Comparison of ENCODE assay signal across 27 mouse cellular contexts in the genomic region with DNA sequence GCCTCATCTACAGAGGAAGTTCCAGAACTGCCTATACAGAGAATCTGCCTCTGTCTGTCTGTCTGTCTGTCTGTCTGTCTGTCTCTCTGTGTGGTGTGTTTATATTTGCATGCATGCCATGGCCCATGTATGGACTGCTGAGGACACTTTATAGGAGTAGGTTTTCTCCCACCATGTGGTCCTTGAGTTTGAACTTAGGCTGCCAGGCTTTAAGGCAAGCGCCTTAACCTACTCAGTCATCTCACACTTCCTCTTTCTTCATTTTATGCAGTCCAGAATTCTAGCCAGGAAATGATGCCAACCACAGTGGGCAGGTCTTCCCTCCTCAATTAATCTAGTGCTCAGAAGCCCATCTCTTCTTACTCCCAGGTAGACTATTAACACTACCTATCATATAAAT. TPM values are rescaled to one million over a fixed set of nuclear protein-coding genes. Genes with fewer than 3 reads are reported as not detected.
A peak's percentile ranks its signal among the peaks of the same experiment; 100 is the strongest.
DNase-seq lines count a peak whose midpoint lies in the region; ATAC-seq and TF ChIP-seq lines count a peak whose summit lies in the region.
"Had no signal": no experiment of that assay in that cellular context is flagged by ENCODE, and none has a peak within 500 bp of the region (broad histone marks: within the 10 kb centered on the region; RNA-seq: fewer than 3 reads in every experiment).

No protein-coding gene starts in this region.

- peaks cover 9% of the 10 kb centered on the region for H3K79me2 ChIP-seq in CH12.LX (replicated peaks; ENCODE audit: control insufficient read depth, extremely low read depth, insufficient read depth, poor library complexity, severe bottlenecking)

- peaks cover 0 to 11% of the 10 kb centered on the region in 2 experiments for H3K36me3 ChIP-seq in CH12.LX (replicated peaks in 1 of 2; ENCODE audit: control insufficient read depth in 1 of 2, insufficient read depth in 1 of 2, low read length in 1 of 2)
- no peaks in the 10 kb centered on the region for H3K36me3 ChIP-seq in splenic B cell, adult 2 months (ENCODE audit: control insufficient read depth, insufficient read depth, low read length, poor library complexity, severe bottlenecking)
- H3K36me3 ChIP-seq: embryonic facial prominence, embryonic 10.5 days; forebrain, embryonic 10.5 days; hindbrain, embryonic 13.5 days; limb, embryonic 12.5 days; neural tube, embryonic 15.5 days; stomach, embryonic 15.5 days had no signal

- no peak for TF ChIP-seq RAD21 in CH12.LX (IDR thresholded peaks at IDR 0.05; ENCODE audit: low read depth, low read length)

- in situ Hi-C loops in CH12.LX (cut with MboI; ENCODE audit: low pct_ligation_motif_present, low pct_unique_long_range_greater_than_20kb, low sequenced_read_pairs) = no loop called here

- H3K4me1 ChIP-seq in CH12.LX (ENCODE audit: control insufficient read depth in 1 of 2, insufficient read depth in 2 of 2) = peaks cover 8 to 26% of the 10 kb centered on the region in 2 experiments

- no peak overlapping the region for H3K4me3 ChIP-seq in CH12.LX (replicated peaks in 1 of 3; ENCODE audit: low read depth in 2 of 3, low read length in 2 of 3, poor library complexity in 1 of 3)
- H3K4me3 ChIP-seq: embryonic facial prominence, embryonic 10.5 days; forebrain, embryonic 10.5 days; hindbrain, embryonic 13.5 days; limb, embryonic 12.5 days; neural tube, embryonic 15.5 days; stomach, embryonic 15.5 days had no signal

- peak overlapping the region; percentile 2; the same call in 1 of the 2 replicates for H3K27ac ChIP-seq in CH12.LX (ENCODE audit: insufficient read depth, low read depth)
- H3K27ac ChIP-seq: embryonic facial prominence, embryonic 10.5 days; forebrain, embryonic 10.5 days; hindbrain, embryonic 13.5 days; limb, embryonic 12.5 days; neural tube, embryonic 15.5 days; stomach, embryonic 15.5 days had no signal

- ATAC-seq in granulocyte monocyte progenitor cell, adult 5-6 weeks (replicated peaks; ENCODE audit: poor library complexity, severe bottlenecking) = peak; percentile 38
- ATAC-seq: forebrain, postnatal 0 days; Patski had no signal

- peak; percentile 60 for TF ChIP-seq EP300 in CH12.LX (IDR thresholded peaks at IDR 0.05; ENCODE audit: low read length)

- no peaks in the 10 kb centered on the region for H3K27me3 ChIP-seq in CH12.LX (replicated peaks)
- H3K27me3 ChIP-seq in splenic B cell, adult 2 months (ENCODE audit: control insufficient read depth, insufficient read depth, low read length, poor library complexity, severe bottlenecking) = no peaks in the 10 kb centered on the region
- H3K27me3 ChIP-seq: hindbrain, embryonic 13.5 days; limb, embryonic 12.5 days; neural tube, embryonic 15.5 days; Patski; stomach, embryonic 15.5 days had no signal

- DNase-seq in lung, postnatal 36 days = peak; percentile 17
- DNase-seq in lung, postnatal 4 days = no peak
- peak; percentile 69 for DNase-seq in CH12.LX (ENCODE audit: extremely low read depth)
- peak; percentile 64 for DNase-seq in splenic B cell, adult 2 months (ENCODE audit: low read depth, low spot score)
- no peak for DNase-seq in cerebellum, adult 9-11 months
- DNase-seq in cerebellum, adult 8-10 months = no peak
- DNase-seq: cerebellum, adult 11-12 months; cerebellum, postnatal 36 days; forebrain, postnatal 0 days; gastrocnemius, postnatal 25 days; heart, postnatal 36 days; kidney, adult 11 months; kidney, postnatal 10 days; layer of hippocampus, postnatal 36 days; lung, adult 2 months; lung, postnatal 14 days; thymus, postnatal 25 days had no signal

- dilution Hi-C loops in CH12.LX (cut with MboI; ENCODE audit: extremely low pct_ligation_motif_present, extremely low pct_unique_long_range_greater_than_20kb, low sequenced_read_pairs) = no loop called here

- H3K9me3 ChIP-seq in CH12.LX (replicated peaks; ENCODE audit: low read length) = no peaks in the 10 kb centered on the region
- H3K9me3 ChIP-seq: embryonic facial prominence, embryonic 10.5 days; forebrain, embryonic 10.5 days; hindbrain, embryonic 13.5 days; limb, embryonic 12.5 days; neural tube, embryonic 15.5 days; stomach, embryonic 15.5 days had no signal

- no peak overlapping the region for H3K4me2 ChIP-seq in CH12.LX (ENCODE audit: insufficient read depth, low read depth, poor library complexity, severe bottlenecking)
- H3K4me2 ChIP-seq: hindbrain, embryonic 13.5 days; limb, embryonic 12.5 days; liver, embryonic 11.5 days; midbrain, embryonic 11.5 days; neural tube, embryonic 15.5 days; stomach, embryonic 15.5 days had no signal

- TF ChIP-seq POLR2A in CH12.LX (IDR thresholded peaks at IDR 0.05; ENCODE audit: low read depth, low read length) = peak; percentile 45; the same call in 1 of the 2 replicates

- no peak for TF ChIP-seq CTCF in CH12.LX (conservative IDR thresholded peaks at IDR 0.05 in 1 of 2, IDR thresholded peaks at IDR 0.05 in 1 of 2; ENCODE audit: low read depth in 2 of 2, low read length in 2 of 2)

- H3K9ac ChIP-seq in CH12.LX (ENCODE audit: insufficient read depth, low read depth) = no peak overlapping the region
- H3K9ac ChIP-seq: forebrain, postnatal 0 days; hindbrain, embryonic 13.5 days; limb, embryonic 12.5 days; neural tube, embryonic 15.5 days; stomach, embryonic 15.5 days had no signal

TF ChIP-seq in CH12.LX, 34 proteins besides CTCF, POLR2A, EP300 and RAD21:
- no peak for TF ChIP-seq CHD1 (IDR thresholded peaks at IDR 0.05; ENCODE audit: low read depth, low read length)
- no peak for TF ChIP-seq NELFE (IDR thresholded peaks at IDR 0.05; ENCODE audit: low read depth, low read length)
- TF ChIP-seq ZKSCAN1 (IDR thresholded peaks at IDR 0.05; ENCODE audit: borderline replicate concordance, low read depth, low read length) = no peak
- no peak for TF ChIP-seq JUN (IDR thresholded peaks at IDR 0.05; ENCODE audit: insufficient read depth, low read depth, low read length)
- no peak for TF ChIP-seq PAX5 (IDR thresholded peaks at IDR 0.05; ENCODE audit: low read length)
- peak; percentile 72 for TF ChIP-seq IRF4 (IDR thresholded peaks at IDR 0.05; ENCODE audit: low read depth, low read length)
- TF ChIP-seq JUND (conservative IDR thresholded peaks at IDR 0.05; ENCODE audit: low read depth, low read length) = no peak
- no peak for TF ChIP-seq BHLHE40 (IDR thresholded peaks at IDR 0.05; ENCODE audit: low read depth, low read length)
- TF ChIP-seq MYC (IDR thresholded peaks at IDR 0.05; ENCODE audit: low read depth, low read length) = peak; percentile 36; the same call in 1 of the 2 replicates
- 0 out of 2 replicates have a peak, but pooled peaks have one; percentile 7 for TF ChIP-seq ETS1 (conservative IDR thresholded peaks at IDR 0.05; ENCODE audit: low read depth, low read length)
- TF ChIP-seq HCFC1 (IDR thresholded peaks at IDR 0.05; ENCODE audit: low read depth, low read length) = no peak
- TF ChIP-seq USF1 (IDR thresholded peaks at IDR 0.05; ENCODE audit: low read depth, low read length) = no peak
- TF ChIP-seq KAT2A (IDR thresholded peaks at IDR 0.05; ENCODE audit: insufficient replicate concordance, low read length) = no peak
- TF ChIP-seq SMC3 (IDR thresholded peaks at IDR 0.05; ENCODE audit: low read depth, low read length) = no peak
- no peak for TF ChIP-seq USF2 (conservative IDR thresholded peaks at IDR 0.05; ENCODE audit: low read depth, low read length)
- no peak for TF ChIP-seq NRF1 (IDR thresholded peaks at IDR 0.05; ENCODE audit: low read depth, low read length)
- TF ChIP-seq MAFK (IDR thresholded peaks at IDR 0.05; ENCODE audit: insufficient replicate concordance, low read length) = no peak
- TF ChIP-seq MEF2A (IDR thresholded peaks at IDR 0.05; ENCODE audit: borderline replicate concordance, low read depth, low read length) = no peak
- no peak for TF ChIP-seq RCOR1 (conservative IDR thresholded peaks at IDR 0.05; ENCODE audit: low read depth, low read length)
- no peak for TF ChIP-seq E2F4 (IDR thresholded peaks at IDR 0.05; ENCODE audit: insufficient replicate concordance, low read depth, low read length)
- no peak for TF ChIP-seq CHD2 (IDR thresholded peaks at IDR 0.05; ENCODE audit: low read length)
- no peak for TF ChIP-seq MAX (IDR thresholded peaks at IDR 0.05; ENCODE audit: low read length)
- no peak for TF ChIP-seq GABPA (IDR thresholded peaks at IDR 0.05; ENCODE audit: insufficient replicate concordance, low read depth, low read length)

RNA-seq across cellular contexts. Expression of gene Dnaja2, which starts 4.1 kb away (rescaled TPM):
- 150 and 183 TPM in 2 replicates for total RNA-seq in CH12.LX (2012; rRNA removed)
- total RNA-seq in CH12.LX (2014; rRNA removed) = 227 and 273 TPM in 2 replicates
- polyA plus RNA-seq in CH12.LX (2012; ENCODE audit: insufficient read length, low read depth) = 471 and 538 TPM in 2 replicates
- 86.8 and 101 TPM in 2 replicates for total RNA-seq in granulocyte monocyte progenitor cell, adult 5-6 weeks (2014; fragmentation: Nextera tagmentation)
- total RNA-seq in granulocyte monocyte progenitor cell, adult 5-6 weeks (2017) = 128 and 137 TPM in 2 replicates

Comparison
In these comparisons a context has a peak if more than half of its experiments do, and no peak if none do; other contexts are left out.
1. DNase-seq: peak in lung, postnatal 36 days (single experiment), CH12.LX (single experiment) and splenic B cell, adult 2 months (single experiment); none in lung, postnatal 4 days (0 of 2), cerebellum, adult 9-11 months (single experiment) and cerebellum, adult 8-10 months (single experiment).